Mouse (Mus musculus): ENCODE results near the gene Capn3. TPM values are rescaled to one million over a fixed set of nuclear protein-coding genes. Genes with fewer than 3 reads are reported as not detected.

Gene Capn3
- polyA plus RNA-seq, 1 experiment from 2014 or later: 5.9 TPM

DNA sequence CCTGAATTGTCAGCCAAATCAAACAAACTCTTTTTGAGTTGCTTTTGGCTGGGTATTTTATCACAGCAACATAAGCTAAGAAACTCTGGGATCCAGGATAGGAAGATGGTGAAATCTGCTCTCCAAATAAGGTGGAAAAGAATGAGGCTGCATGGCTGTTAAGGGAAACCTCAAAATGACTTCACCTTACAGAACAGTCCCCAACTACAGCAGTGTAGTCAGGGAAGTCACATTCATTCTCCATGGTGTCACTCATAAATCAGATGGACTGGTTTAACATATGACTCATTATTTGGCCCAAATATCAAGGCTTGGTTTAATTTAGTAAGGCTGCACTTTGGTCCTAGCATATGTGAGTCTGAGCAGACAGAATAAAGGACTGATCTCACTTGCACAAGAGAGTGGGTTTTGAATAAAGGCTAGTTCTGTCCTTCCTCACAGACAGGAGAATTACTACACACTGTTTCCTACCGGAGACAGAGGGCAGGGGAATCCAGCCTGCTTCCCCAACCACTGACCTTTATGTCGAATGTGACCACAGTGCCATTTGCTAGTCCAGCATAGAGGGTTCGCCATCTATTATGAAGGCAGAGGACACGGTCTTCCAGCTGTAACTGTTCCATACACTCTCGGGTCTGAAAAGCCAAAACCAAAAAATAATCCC, 62.9 kb downstream of the Capn3 start:
- Histone ChIP-seq H3K4me1 (ENCODE audit: control insufficient read depth, insufficient read depth, low read length) (no peaks in the 10 kb centered on the region), H3K27me3 (ENCODE audit: control insufficient read depth, insufficient read depth, low read length) (no peaks in the 10 kb centered on the region), H3K27ac (ENCODE audit: low read depth, low read length) (no peak overlapping the region), H3K4me2 (no peak overlapping the region), H3K9ac (ENCODE audit: low read length) (no peak overlapping the region), H3K4me3 (ENCODE audit: low read depth, low read length) (no peak overlapping the region), H3K9me3 (ENCODE audit: control insufficient read depth, low read length) (no peaks in the 10 kb centered on the region), H3K36me3 (ENCODE audit: control insufficient read depth, insufficient read depth, low read length) (peaks cover 16% of the 10 kb centered on the region)
- 86% methylated on average over 5 of the region's 5 CpGs for WGBS
- DNase-seq (ENCODE audit: low spot score, missing footprints) (no peak), ATAC-seq (ENCODE audit: low FRiP score) (no peak)

DNA sequence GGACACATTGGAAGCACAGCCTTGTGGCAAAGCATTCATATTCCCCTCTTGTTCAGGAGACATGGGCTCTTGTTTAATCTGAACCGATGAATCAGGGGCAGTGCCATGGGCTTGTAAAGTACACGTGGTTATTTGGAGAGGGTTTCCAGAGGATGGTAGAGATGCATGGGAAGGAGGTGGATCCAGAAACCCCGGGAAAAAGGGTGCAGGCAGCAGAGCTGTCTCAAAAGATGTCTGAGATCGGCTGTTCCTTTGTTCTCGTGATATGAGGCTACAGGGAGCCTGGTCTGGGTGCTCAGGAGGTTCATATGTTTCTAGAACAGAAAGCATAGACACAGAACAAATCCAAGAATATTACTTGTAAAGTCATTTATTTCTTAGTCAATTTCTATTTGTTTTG, 71.0 kb downstream of the Capn3 start:
- H3K9ac ChIP-seq (ENCODE audit: low read length): no peak overlapping the region
- H3K4me2 ChIP-seq: no peak overlapping the region
- peaks cover 15% of the 10 kb centered on the region for H3K36me3 ChIP-seq (ENCODE audit: control insufficient read depth, insufficient read depth, low read length)
- H3K27me3 ChIP-seq (ENCODE audit: control insufficient read depth, insufficient read depth, low read length): no peaks in the 10 kb centered on the region
- no peak overlapping the region for H3K27ac ChIP-seq (ENCODE audit: low read depth, low read length)
- WGBS: 90% methylated on average over 5 of the region's 5 CpGs
- no peaks in the 10 kb centered on the region for H3K4me1 ChIP-seq (ENCODE audit: control insufficient read depth, insufficient read depth, low read length)
- ATAC-seq (ENCODE audit: low FRiP score) (no peak), DNase-seq (ENCODE audit: low spot score, missing footprints) (no peak)
- H3K9me3 ChIP-seq (ENCODE audit: control insufficient read depth, low read length): no peaks in the 10 kb centered on the region
- H3K4me3 ChIP-seq (ENCODE audit: low read depth, low read length): no peak overlapping the region

DNA sequence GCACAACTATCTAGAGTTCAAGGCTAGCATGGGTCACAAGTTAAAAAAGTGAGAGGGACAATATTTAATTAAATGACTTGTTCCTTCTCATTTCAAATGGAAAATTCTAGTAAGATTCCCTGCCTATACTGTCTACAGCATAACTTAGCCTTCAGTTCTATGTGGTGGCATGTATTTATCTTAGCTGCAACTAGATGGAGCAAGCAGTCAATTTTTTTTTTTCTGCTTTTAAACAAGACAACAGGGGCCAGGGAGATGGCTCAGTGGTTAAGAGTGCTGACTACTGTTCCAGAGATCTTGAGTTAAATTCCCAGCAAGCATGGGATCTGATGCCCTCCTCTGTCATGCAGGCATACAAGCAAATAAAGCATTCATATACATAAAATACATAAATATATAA, 73.7 kb downstream of the Capn3 start:
- Histone ChIP-seq H3K27me3 (ENCODE audit: control insufficient read depth, insufficient read depth, low read length) (no peaks in the 10 kb centered on the region), H3K4me1 (ENCODE audit: control insufficient read depth, insufficient read depth, low read length) (no peaks in the 10 kb centered on the region), H3K9me3 (ENCODE audit: control insufficient read depth, low read length) (no peaks in the 10 kb centered on the region), H3K4me2 (no peak overlapping the region), H3K4me3 (ENCODE audit: low read depth, low read length) (no peak overlapping the region), H3K27ac (ENCODE audit: low read depth, low read length) (no peak overlapping the region), H3K9ac (ENCODE audit: low read length) (no peak overlapping the region), H3K36me3 (ENCODE audit: control insufficient read depth, insufficient read depth, low read length) (peaks cover 13% of the 10 kb centered on the region; the same call in 1 of the 2 replicates)
- DNase-seq (ENCODE audit: low spot score, missing footprints) (no peak), ATAC-seq (ENCODE audit: low FRiP score) (no peak)

DNA sequence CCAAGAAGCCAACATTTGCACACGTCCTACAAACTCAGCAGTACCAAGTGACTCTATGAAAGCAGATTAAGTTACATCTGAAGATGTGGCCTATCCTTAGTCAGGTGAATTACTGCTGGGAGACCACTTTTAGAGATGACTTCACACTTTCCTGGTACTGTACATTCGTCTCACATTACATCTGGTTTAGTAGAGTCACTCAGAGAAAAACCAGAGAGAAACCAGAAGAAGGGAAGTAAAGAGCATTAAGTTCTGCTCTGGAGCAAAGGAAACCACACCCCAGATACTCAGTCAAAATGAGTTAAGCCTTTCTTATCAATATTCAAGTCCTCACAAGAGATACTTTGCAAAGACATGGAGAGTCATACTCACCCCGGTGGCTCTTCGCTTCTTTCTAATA, 75.4 kb downstream of the Capn3 start:
- Histone ChIP-seq H3K36me3 (ENCODE audit: control insufficient read depth, insufficient read depth, low read length) (peaks cover 17% of the 10 kb centered on the region; the same call in 1 of the 2 replicates), H3K4me1 (ENCODE audit: control insufficient read depth, insufficient read depth, low read length) (no peaks in the 10 kb centered on the region), H3K9me3 (ENCODE audit: control insufficient read depth, low read length) (no peaks in the 10 kb centered on the region), H3K4me2 (no peak overlapping the region), H3K27me3 (ENCODE audit: control insufficient read depth, insufficient read depth, low read length) (no peaks in the 10 kb centered on the region), H3K4me3 (ENCODE audit: low read depth, low read length) (no peak overlapping the region), H3K9ac (ENCODE audit: low read length) (no peak overlapping the region), H3K27ac (ENCODE audit: low read depth, low read length) (no peak overlapping the region)
- ATAC-seq (ENCODE audit: low FRiP score) (no peak), DNase-seq (ENCODE audit: low spot score, missing footprints) (no peak)
- 96% methylated on average over 4 of the region's 4 CpGs for WGBS

DNA sequence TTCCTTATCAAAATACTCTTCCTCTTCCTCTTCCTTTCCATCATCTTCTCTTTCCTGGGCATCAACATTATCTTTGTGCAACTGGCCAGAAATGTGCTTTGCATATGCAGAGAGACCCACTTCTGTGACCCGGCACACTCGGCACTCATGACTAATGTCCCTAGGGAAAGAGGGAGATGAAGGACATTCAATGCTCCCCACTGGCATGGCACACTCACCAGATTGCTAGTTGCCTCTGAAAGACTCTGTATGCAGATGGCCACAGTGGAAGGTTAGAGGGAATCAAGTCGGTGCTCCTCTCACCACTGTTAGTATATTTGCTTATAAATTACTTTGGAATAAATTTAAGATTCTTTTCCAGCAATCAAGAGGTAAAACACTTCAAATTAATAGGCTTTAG, 83.5 kb downstream of the Capn3 start:
- no peak for ATAC-seq (ENCODE audit: low FRiP score)
- H3K4me1 ChIP-seq (ENCODE audit: control insufficient read depth, insufficient read depth, low read length): no peaks in the 10 kb centered on the region
- H3K4me2 ChIP-seq: no peak overlapping the region
- no peak overlapping the region for H3K4me3 ChIP-seq (ENCODE audit: low read depth, low read length)
- no peak for DNase-seq (ENCODE audit: low spot score, missing footprints)
- no peak overlapping the region for H3K9ac ChIP-seq (ENCODE audit: low read length)
- 90% methylated on average over 3 of the region's 3 CpGs for WGBS
- no peak overlapping the region for H3K27ac ChIP-seq (ENCODE audit: low read depth, low read length)
- H3K9me3 ChIP-seq (ENCODE audit: control insufficient read depth, low read length): no peaks in the 10 kb centered on the region
- no peaks in the 10 kb centered on the region for H3K27me3 ChIP-seq (ENCODE audit: control insufficient read depth, insufficient read depth, low read length)
- peaks cover 10% of the 10 kb centered on the region; the same call in 1 of the 2 replicates for H3K36me3 ChIP-seq (ENCODE audit: control insufficient read depth, insufficient read depth, low read length)

GRCm38 (mm10) chr2:120539778-120540208, 84.0 kb downstream of the Capn3 start:
- ATAC-seq (ENCODE audit: low FRiP score): no peak
- no peak overlapping the region for H3K27ac ChIP-seq (ENCODE audit: low read depth, low read length)

DNA sequence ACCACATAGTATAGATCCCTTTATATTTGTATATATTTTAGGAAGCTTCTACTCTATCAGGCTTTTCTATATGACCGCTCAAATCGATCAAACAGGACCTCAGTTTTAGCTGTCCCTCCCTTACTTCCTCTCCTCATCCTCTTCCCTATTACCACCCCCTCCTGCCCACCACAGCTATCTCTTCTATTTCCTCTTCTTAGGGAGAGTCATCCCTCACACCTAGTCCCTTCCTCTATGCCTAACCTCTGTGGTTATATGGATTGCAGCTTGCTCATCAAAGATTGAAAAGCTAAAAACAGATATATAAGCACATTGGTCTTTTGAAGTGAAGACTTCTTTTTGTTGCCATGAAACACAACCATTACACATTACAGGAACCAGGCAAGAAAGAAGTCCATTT, 88.9 kb downstream of the Capn3 start:
- no peaks in the 10 kb centered on the region for H3K9me3 ChIP-seq (ENCODE audit: control insufficient read depth, low read length)
- ATAC-seq (ENCODE audit: low FRiP score) (no peak), DNase-seq (ENCODE audit: low spot score, missing footprints) (no peak)
- H3K36me3 ChIP-seq (ENCODE audit: control insufficient read depth, insufficient read depth, low read length): peaks cover 3% of the 10 kb centered on the region; the same call in 1 of the 2 replicates
- H3K4me1 ChIP-seq (ENCODE audit: control insufficient read depth, insufficient read depth, low read length): no peaks in the 10 kb centered on the region
- no peak overlapping the region for H3K4me2 ChIP-seq
- H3K27ac ChIP-seq (ENCODE audit: low read depth, low read length): no peak overlapping the region
- 93% methylated on average over 2 of the region's 2 CpGs for WGBS
- no peak overlapping the region for H3K4me3 ChIP-seq (ENCODE audit: low read depth, low read length)
- H3K9ac ChIP-seq (ENCODE audit: low read length): no peak overlapping the region
- no peaks in the 10 kb centered on the region for H3K27me3 ChIP-seq (ENCODE audit: control insufficient read depth, insufficient read depth, low read length)

More at GRCm38 (mm10) chr2:120539778-120540208, 84.0 kb downstream of the Capn3 start:
- Histone ChIP-seq H3K4me2 (no peak overlapping the region), H3K9me3 (ENCODE audit: control insufficient read depth, low read length) (no peaks in the 10 kb centered on the region), H3K27me3 (ENCODE audit: control insufficient read depth, insufficient read depth, low read length) (no peaks in the 10 kb centered on the region), H3K36me3 (ENCODE audit: control insufficient read depth, insufficient read depth, low read length) (peaks cover 10% of the 10 kb centered on the region; the same call in 1 of the 2 replicates), H3K4me1 (ENCODE audit: control insufficient read depth, insufficient read depth, low read length) (no peaks in the 10 kb centered on the region), H3K4me3 (ENCODE audit: low read depth, low read length) (no peak overlapping the region), H3K9ac (ENCODE audit: low read length) (no peak overlapping the region)
- DNase-seq (ENCODE audit: low spot score, missing footprints): no peak
- 79% methylated on average over 1 of the region's 1 CpGs for WGBS

Other genes starting within 250 kb of the Capn3 start
- 0.04 and 0.06 TPM in 2 replicates for gene Pla2g4e, start 210.7 kb upstream of the Capn3 start, polyA plus RNA-seq (2014; fragmentation: Nextera tagmentation; extraction: Ambion mirVana)
- gene Pla2g4d, start 166.8 kb upstream of the Capn3 start, polyA plus RNA-seq (2014; fragmentation: Nextera tagmentation; extraction: Ambion mirVana): 0.05 and 0.08 TPM in 2 replicates
- not detected in 2 replicates for gene Pla2g4f, start 141.9 kb upstream of the Capn3 start, polyA plus RNA-seq (2014; fragmentation: Nextera tagmentation; extraction: Ambion mirVana)
- 36.8 and 40.1 TPM in 2 replicates for gene Vps39, start 102.9 kb upstream of the Capn3 start, polyA plus RNA-seq (2014; fragmentation: Nextera tagmentation; extraction: Ambion mirVana)
- gene Ganc, start 52.1 kb upstream of the Capn3 start, polyA plus RNA-seq (2014; fragmentation: Nextera tagmentation; extraction: Ambion mirVana): 7.2 and 10.0 TPM in 2 replicates
- gene Tmem87a, start 51.9 kb upstream of the Capn3 start, polyA plus RNA-seq (2014; fragmentation: Nextera tagmentation; extraction: Ambion mirVana): 8.3 and 8.6 TPM in 2 replicates
- 56.2 and 62.4 TPM in 2 replicates for gene Zfp106, start 107.8 kb downstream of the Capn3 start, polyA plus RNA-seq (2014; fragmentation: Nextera tagmentation; extraction: Ambion mirVana)
- 45.6 and 52.3 TPM in 2 replicates for gene Snap23, start 111.7 kb downstream of the Capn3 start, polyA plus RNA-seq (2014; fragmentation: Nextera tagmentation; extraction: Ambion mirVana)
- gene Haus2, start 153.4 kb downstream of the Capn3 start, polyA plus RNA-seq (2014; fragmentation: Nextera tagmentation; extraction: Ambion mirVana): 39.3 and 42.5 TPM in 2 replicates
- gene Lrrc57, start 153.5 kb downstream of the Capn3 start, polyA plus RNA-seq (2014; fragmentation: Nextera tagmentation; extraction: Ambion mirVana): 31.8 and 35.9 TPM in 2 replicates
- 3.2 and 3.8 TPM in 2 replicates for gene Stard9, start 173.1 kb downstream of the Capn3 start, polyA plus RNA-seq (2014; fragmentation: Nextera tagmentation; extraction: Ambion mirVana)

Measured in midbrain, embryonic 11.5 days (tissue).